12 mouse cellular contexts compared by ENCODE assay signal in the genomic region with DNA sequence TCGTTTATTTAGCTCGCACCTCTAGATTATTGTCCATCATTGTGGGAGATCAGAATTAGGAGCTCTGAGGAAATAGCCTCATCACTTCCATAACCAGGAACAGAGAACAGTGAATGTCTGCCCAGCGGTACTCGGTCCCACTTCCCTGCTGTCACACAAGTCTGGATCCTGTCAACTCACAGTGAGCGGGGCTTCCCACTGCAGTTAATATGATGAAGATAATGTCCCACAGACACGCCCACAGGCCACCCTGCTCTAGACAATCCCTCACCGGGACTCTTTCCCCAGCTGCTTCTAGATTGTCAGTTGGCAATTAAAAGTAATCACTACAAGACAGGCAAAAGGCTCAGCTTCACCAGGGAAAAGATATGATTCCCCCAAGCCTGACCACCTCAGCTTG.
DNase-seq lines count a peak whose midpoint lies in the region; ATAC-seq and TF ChIP-seq lines count a peak whose summit lies in the region.
"Had no signal": no experiment of that assay in that cellular context is flagged by ENCODE, and none has a peak within 500 bp of the region (broad histone marks: within the 10 kb centered on the region; RNA-seq: fewer than 3 reads in every experiment).

No protein-coding gene starts in this region.

- H3K4me3 ChIP-seq in hindbrain, embryonic 11.5 days (ENCODE audit: low read depth, low read length): no peak overlapping the region
- H3K4me3 ChIP-seq in hindbrain, embryonic 14.5 days (replicated peaks; ENCODE audit: low read length): no peak overlapping the region
- no peak overlapping the region for H3K4me3 ChIP-seq in liver, adult 2 months (ENCODE audit: insufficient read depth, low read depth, low read length)
- no peak overlapping the region for H3K4me3 ChIP-seq in neural tube, embryonic 14.5 days (ENCODE audit: low read depth, low read length)
- H3K4me3 ChIP-seq: embryonic facial prominence, embryonic 12.5 days; limb, embryonic 12.5 days had no signal

- intact Hi-C loops in left cerebral cortex, postnatal 14 days (cut with DNase I): no loop called here

- ATAC-seq in hindbrain, embryonic 11.5 days (ENCODE audit: low FRiP score): peak; percentile 62; the same call in 1 of the 2 replicates
- ATAC-seq in hindbrain, embryonic 14.5 days (ENCODE audit: low FRiP score): no peak
- ATAC-seq in neural tube, embryonic 14.5 days (ENCODE audit: low read depth): peak; percentile 12; the same call in 1 of the 2 replicates
- ATAC-seq: forebrain, postnatal 0 days had no signal

- WGBS in hindbrain, embryonic 11.5 days: 69% methylated on average over 7 of the region's 7 CpGs
- 45% methylated on average over 7 of the region's 7 CpGs for WGBS in hindbrain, embryonic 14.5 days
- 79% methylated on average over 7 of the region's 7 CpGs for WGBS in liver, adult 2 months
- WGBS in neural tube, embryonic 14.5 days: 40% methylated on average over 7 of the region's 7 CpGs

- no peak for TF ChIP-seq CTCF in liver, adult 2 months (IDR thresholded peaks at IDR 0.05; ENCODE audit: low read depth, low read length)

- H3K27ac ChIP-seq in hindbrain, embryonic 11.5 days (ENCODE audit: low read depth, low read length): no peak overlapping the region
- H3K27ac ChIP-seq in hindbrain, embryonic 14.5 days: no peak overlapping the region; the same call in 1 of the 2 replicates
- H3K27ac ChIP-seq in liver, adult 2 months (replicated peaks; ENCODE audit: insufficient read depth, low read depth, low read length): peak overlapping the region; percentile 40; the same call in 1 of the 2 replicates
- no peak overlapping the region for H3K27ac ChIP-seq in neural tube, embryonic 14.5 days (ENCODE audit: low read depth, low read length)
- H3K27ac ChIP-seq: embryonic facial prominence, embryonic 12.5 days; limb, embryonic 12.5 days had no signal

- no peak overlapping the region for H3K9ac ChIP-seq in hindbrain, embryonic 11.5 days (ENCODE audit: low read depth, low read length)
- no peak overlapping the region for H3K9ac ChIP-seq in hindbrain, embryonic 14.5 days
- no peak overlapping the region for H3K9ac ChIP-seq in liver, adult 2 months (ENCODE audit: low read depth, low read length)
- no peak overlapping the region for H3K9ac ChIP-seq in neural tube, embryonic 14.5 days (replicated peaks; ENCODE audit: low read depth, low read length)
- H3K9ac ChIP-seq: embryonic facial prominence, embryonic 12.5 days; forebrain, postnatal 0 days; limb, embryonic 12.5 days had no signal

- no peaks in the 10 kb centered on the region for H3K9me3 ChIP-seq in hindbrain, embryonic 11.5 days (ENCODE audit: control insufficient read depth, low read length)
- no peaks in the 10 kb centered on the region for H3K9me3 ChIP-seq in hindbrain, embryonic 14.5 days (ENCODE audit: control insufficient read depth, low read length)
- H3K9me3 ChIP-seq in neural tube, embryonic 14.5 days (ENCODE audit: control insufficient read depth, low read length): no peaks in the 10 kb centered on the region
- H3K9me3 ChIP-seq: embryonic facial prominence, embryonic 12.5 days; limb, embryonic 12.5 days had no signal

- no peaks in the 10 kb centered on the region for H3K36me3 ChIP-seq in hindbrain, embryonic 11.5 days (ENCODE audit: control insufficient read depth, insufficient read depth, low read length)
- H3K36me3 ChIP-seq in hindbrain, embryonic 14.5 days (replicated peaks; ENCODE audit: control insufficient read depth, insufficient read depth): no peaks in the 10 kb centered on the region
- H3K36me3 ChIP-seq in liver, adult 2 months (ENCODE audit: control insufficient read depth, insufficient read depth, low read length): no peaks in the 10 kb centered on the region
- no peaks in the 10 kb centered on the region for H3K36me3 ChIP-seq in neural tube, embryonic 14.5 days (ENCODE audit: control insufficient read depth, insufficient read depth, low read length)
- H3K36me3 ChIP-seq: embryonic facial prominence, embryonic 12.5 days; limb, embryonic 12.5 days had no signal

- DNase-seq in hindbrain, embryonic 11.5 days (ENCODE audit: low spot score): no peak
- DNase-seq in hindbrain, embryonic 14.5 days (ENCODE audit: low spot score): no peak
- DNase-seq in liver, adult 2 months (ENCODE audit: extremely low read depth, low read depth, low spot score): no peak
- DNase-seq in liver: no peak
- DNase-seq in heart, postnatal 4 days: peak; percentile 10
- DNase-seq in urinary bladder, postnatal 4 days (ENCODE audit: low spot score in 2 of 2): no peak
- no peak for DNase-seq in left cerebral cortex, postnatal 14 days (ENCODE audit: low spot score in 2 of 2)
- DNase-seq: cerebellum, adult 18-20 months; forebrain, postnatal 0 days had no signal

- H3K27me3 ChIP-seq in hindbrain, embryonic 11.5 days (ENCODE audit: control insufficient read depth, insufficient read depth, low read length): no peaks in the 10 kb centered on the region
- no peaks in the 10 kb centered on the region for H3K27me3 ChIP-seq in hindbrain, embryonic 14.5 days (ENCODE audit: control insufficient read depth, insufficient read depth, low read length)
- no peaks in the 10 kb centered on the region for H3K27me3 ChIP-seq in liver, adult 2 months (ENCODE audit: control insufficient read depth, insufficient read depth, low read length)
- H3K27me3 ChIP-seq in neural tube, embryonic 14.5 days (ENCODE audit: control insufficient read depth, insufficient read depth, low read length): no peaks in the 10 kb centered on the region
- H3K27me3 ChIP-seq: embryonic facial prominence, embryonic 12.5 days; limb, embryonic 12.5 days had no signal

- H3K4me2 ChIP-seq in hindbrain, embryonic 11.5 days (replicated peaks; ENCODE audit: low read depth, low read length): no peak overlapping the region
- no peak overlapping the region for H3K4me2 ChIP-seq in hindbrain, embryonic 14.5 days (replicated peaks)
- H3K4me2 ChIP-seq in neural tube, embryonic 14.5 days (ENCODE audit: low read depth, low read length): no peak overlapping the region
- H3K4me2 ChIP-seq: embryonic facial prominence, embryonic 12.5 days; limb, embryonic 12.5 days had no signal

- H3K4me1 ChIP-seq in hindbrain, embryonic 11.5 days (replicated peaks; ENCODE audit: control insufficient read depth, insufficient read depth, low read length): no peaks in the 10 kb centered on the region
- 0 out of 2 replicates have a peak, but pooled peaks cover 6% of the 10 kb centered on the region for H3K4me1 ChIP-seq in hindbrain, embryonic 14.5 days (replicated peaks; ENCODE audit: control insufficient read depth, insufficient read depth, low read length)
- peaks cover 11% of the 10 kb centered on the region; the same call in 1 of the 2 replicates for H3K4me1 ChIP-seq in liver, adult 2 months (ENCODE audit: control insufficient read depth, insufficient read depth, low read length)
- 0 out of 2 replicates have a peak, but pooled peaks cover 5% of the 10 kb centered on the region for H3K4me1 ChIP-seq in neural tube, embryonic 14.5 days (ENCODE audit: control insufficient read depth, insufficient read depth, low read length)
- H3K4me1 ChIP-seq: embryonic facial prominence, embryonic 12.5 days had no signal

- no peaks in the 10 kb centered on the region for H3K79me2 ChIP-seq in liver, adult 2 months (ENCODE audit: control insufficient read depth, insufficient read depth, low read length)

- no peak for TF ChIP-seq POLR2A in liver, adult 2 months (IDR thresholded peaks at IDR 0.05; ENCODE audit: extremely low read depth, insufficient read depth, low read length)
